Mouse (Mus musculus): ENCODE measurements at regions not wholly inside any gene's neighbourhood (a gene's known extent, or its start where the extent isn't known, plus 50 kb on each side); places are given as distances from the start of the nearest gene placed in this dataset.

- Histone ChIP-seq H3K4me1 (ENCODE audit: control insufficient read depth, insufficient read depth) (no peaks in the 10 kb centered on the region), H3K4me2 (ENCODE audit: low read depth, low read length) (no peak overlapping the region), H3K9me3 (replicated peaks; ENCODE audit: control insufficient read depth, low read length) (no peaks in the 10 kb centered on the region), H3K36me3 (replicated peaks; ENCODE audit: control insufficient read depth, insufficient read depth, low read length) (no peaks in the 10 kb centered on the region), H3K4me3 (ENCODE audit: low read depth, low read length) (no peak overlapping the region), H3K27me3 (ENCODE audit: control insufficient read depth, insufficient read depth, low read length) (no peaks in the 10 kb centered on the region), H3K27ac (ENCODE audit: low read depth) (no peak overlapping the region), H3K9ac (replicated peaks; ENCODE audit: low read depth, low read length) (no peak overlapping the region)
- ATAC-seq (ENCODE audit: insufficient read depth, low read depth) (no peak), DNase-seq (ENCODE audit: low spot score) (no peak)
- no peak for TF ChIP-seq CTCF (IDR thresholded peaks at IDR 0.05; ENCODE audit: low read depth)
- no peak for TF ChIP-seq EP300 (IDR thresholded peaks at IDR 0.05; ENCODE audit: low read depth)
- 70% methylated on average over 2 of the region's 2 CpGs for WGBS
These were observed 112.8 kb downstream of the Gm9733 start for GRCm38 (mm10) chr3:15219275-15219674.

GRCm38 (mm10) chr3:15223266-15223665 lies 108.8 kb downstream of the Gm9733 start:
- 74% methylated on average over 6 of the region's 6 CpGs for WGBS

GRCm38 (mm10) chr3:15224452-15224851 lies 107.7 kb downstream of the Gm9733 start:
- no peak overlapping the region for H3K4me3 ChIP-seq (ENCODE audit: low read depth, low read length)
- WGBS = 19% methylated on average over 1 of the region's 1 CpGs
- H3K36me3 ChIP-seq (replicated peaks; ENCODE audit: control insufficient read depth, insufficient read depth, low read length) = no peaks in the 10 kb centered on the region
- TF ChIP-seq CTCF (IDR thresholded peaks at IDR 0.05; ENCODE audit: low read depth) = no peak
- TF ChIP-seq EP300 (IDR thresholded peaks at IDR 0.05; ENCODE audit: low read depth) = no peak
- no peak overlapping the region for H3K27ac ChIP-seq (ENCODE audit: low read depth)
- DNase-seq (ENCODE audit: low spot score) (no peak), ATAC-seq (ENCODE audit: insufficient read depth, low read depth) (no peak)
- H3K27me3 ChIP-seq (ENCODE audit: control insufficient read depth, insufficient read depth, low read length) = no peaks in the 10 kb centered on the region
- H3K9me3 ChIP-seq (replicated peaks; ENCODE audit: control insufficient read depth, low read length) = no peaks in the 10 kb centered on the region
- H3K9ac ChIP-seq (replicated peaks; ENCODE audit: low read depth, low read length) = no peak overlapping the region
- H3K4me1 ChIP-seq (ENCODE audit: control insufficient read depth, insufficient read depth) = no peaks in the 10 kb centered on the region
- no peak overlapping the region for H3K4me2 ChIP-seq (ENCODE audit: low read depth, low read length)

More at GRCm38 (mm10) chr3:15223266-15223665, 108.8 kb downstream of the Gm9733 start:
- Histone ChIP-seq H3K9ac (replicated peaks; ENCODE audit: low read depth, low read length) (no peak overlapping the region), H3K27ac (ENCODE audit: low read depth) (no peak overlapping the region), H3K4me2 (ENCODE audit: low read depth, low read length) (no peak overlapping the region), H3K4me3 (ENCODE audit: low read depth, low read length) (no peak overlapping the region), H3K27me3 (ENCODE audit: control insufficient read depth, insufficient read depth, low read length) (no peaks in the 10 kb centered on the region), H3K4me1 (ENCODE audit: control insufficient read depth, insufficient read depth) (no peaks in the 10 kb centered on the region), H3K36me3 (replicated peaks; ENCODE audit: control insufficient read depth, insufficient read depth, low read length) (no peaks in the 10 kb centered on the region), H3K9me3 (replicated peaks; ENCODE audit: control insufficient read depth, low read length) (no peaks in the 10 kb centered on the region)
- TF ChIP-seq EP300 (IDR thresholded peaks at IDR 0.05; ENCODE audit: low read depth) (no peak), CTCF (IDR thresholded peaks at IDR 0.05; ENCODE audit: low read depth) (no peak)
- ATAC-seq (ENCODE audit: insufficient read depth, low read depth) (no peak), DNase-seq (ENCODE audit: low spot score) (no peak)

- ATAC-seq (ENCODE audit: insufficient read depth, low read depth) (no peak), DNase-seq (ENCODE audit: low spot score) (no peak)
- TF ChIP-seq CTCF (IDR thresholded peaks at IDR 0.05; ENCODE audit: low read depth) (no peak), EP300 (IDR thresholded peaks at IDR 0.05; ENCODE audit: low read depth) (no peak)
- H3K4me2 ChIP-seq (ENCODE audit: low read depth, low read length) = no peak overlapping the region
- no peak overlapping the region for H3K4me3 ChIP-seq (ENCODE audit: low read depth, low read length)
- H3K27ac ChIP-seq (ENCODE audit: low read depth) = no peak overlapping the region
- H3K9me3 ChIP-seq (replicated peaks; ENCODE audit: control insufficient read depth, low read length) = no peaks in the 10 kb centered on the region
- H3K4me1 ChIP-seq (ENCODE audit: control insufficient read depth, insufficient read depth) = no peaks in the 10 kb centered on the region
- H3K27me3 ChIP-seq (ENCODE audit: control insufficient read depth, insufficient read depth, low read length) = no peaks in the 10 kb centered on the region
- H3K9ac ChIP-seq (replicated peaks; ENCODE audit: low read depth, low read length) = no peak overlapping the region
- no peaks in the 10 kb centered on the region for H3K36me3 ChIP-seq (replicated peaks; ENCODE audit: control insufficient read depth, insufficient read depth, low read length)
- 69% methylated on average over 2 of the region's 2 CpGs for WGBS
These were observed 103.5 kb downstream of the Gm9733 start for GRCm38 (mm10) chr3:15228641-15229040.

GRCm38 (mm10) chr3:15230204-15230603 lies 101.9 kb downstream of the Gm9733 start:
- no peaks in the 10 kb centered on the region for H3K27me3 ChIP-seq (ENCODE audit: control insufficient read depth, insufficient read depth, low read length)
- no peak for DNase-seq (ENCODE audit: low spot score)
- no peaks in the 10 kb centered on the region for H3K36me3 ChIP-seq (replicated peaks; ENCODE audit: control insufficient read depth, insufficient read depth, low read length)
- WGBS = 77% methylated on average over 6 of the region's 6 CpGs
- no peak overlapping the region for H3K4me2 ChIP-seq (ENCODE audit: low read depth, low read length)
- no peaks in the 10 kb centered on the region for H3K4me1 ChIP-seq (ENCODE audit: control insufficient read depth, insufficient read depth)
- H3K4me3 ChIP-seq (ENCODE audit: low read depth, low read length) = no peak overlapping the region
- H3K27ac ChIP-seq (ENCODE audit: low read depth) = no peak overlapping the region
- no peak for ATAC-seq (ENCODE audit: insufficient read depth, low read depth)
- no peak for TF ChIP-seq EP300 (IDR thresholded peaks at IDR 0.05; ENCODE audit: low read depth)
- TF ChIP-seq CTCF (IDR thresholded peaks at IDR 0.05; ENCODE audit: low read depth) = no peak
- H3K9me3 ChIP-seq (replicated peaks; ENCODE audit: control insufficient read depth, low read length) = no peaks in the 10 kb centered on the region
- H3K9ac ChIP-seq (replicated peaks; ENCODE audit: low read depth, low read length) = no peak overlapping the region

GRCm38 (mm10) chr3:15231433-15231832 lies 100.7 kb downstream of the Gm9733 start:
- no peak for ATAC-seq (ENCODE audit: insufficient read depth, low read depth)
- Histone ChIP-seq H3K4me3 (ENCODE audit: low read depth, low read length) (no peak overlapping the region), H3K4me2 (ENCODE audit: low read depth, low read length) (no peak overlapping the region), H3K36me3 (replicated peaks; ENCODE audit: control insufficient read depth, insufficient read depth, low read length) (no peaks in the 10 kb centered on the region), H3K4me1 (ENCODE audit: control insufficient read depth, insufficient read depth) (no peaks in the 10 kb centered on the region), H3K9ac (replicated peaks; ENCODE audit: low read depth, low read length) (no peak overlapping the region), H3K27me3 (ENCODE audit: control insufficient read depth, insufficient read depth, low read length) (no peaks in the 10 kb centered on the region), H3K9me3 (replicated peaks; ENCODE audit: control insufficient read depth, low read length) (no peaks in the 10 kb centered on the region), H3K27ac (ENCODE audit: low read depth) (no peak overlapping the region)
- DNase-seq (ENCODE audit: low spot score) = no peak
- TF ChIP-seq CTCF (IDR thresholded peaks at IDR 0.05; ENCODE audit: low read depth) = no peak
- no peak for TF ChIP-seq EP300 (IDR thresholded peaks at IDR 0.05; ENCODE audit: low read depth)
- 44% methylated on average over 3 of the region's 3 CpGs for WGBS

All from heart, postnatal 0 days (tissue).